Mouse (Mus musculus): ENCODE data around the gene Slco4a1.

The Slco4a1 gene

DNA sequence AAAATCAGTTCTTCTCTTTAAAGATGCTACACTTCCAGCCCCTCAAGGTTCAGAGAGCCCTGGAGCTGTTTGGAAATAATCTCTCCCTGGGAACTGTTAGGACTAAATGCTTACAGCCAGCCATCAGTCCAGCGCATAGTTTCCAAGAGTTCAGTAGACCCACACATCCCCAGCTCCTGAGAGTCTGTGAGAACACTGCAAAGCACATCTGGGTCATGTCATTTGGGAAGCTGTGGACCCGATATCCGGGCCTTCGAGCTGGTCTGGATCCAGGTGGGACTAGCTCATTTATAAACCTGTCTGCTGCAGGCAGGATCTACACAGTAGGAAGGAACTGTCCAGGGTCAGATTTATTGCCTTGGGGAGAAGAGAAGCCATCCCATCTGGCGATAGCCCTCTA is 54.8 kb downstream of the Slco4a1 start:
- DNase-seq, result no peak

DNA sequence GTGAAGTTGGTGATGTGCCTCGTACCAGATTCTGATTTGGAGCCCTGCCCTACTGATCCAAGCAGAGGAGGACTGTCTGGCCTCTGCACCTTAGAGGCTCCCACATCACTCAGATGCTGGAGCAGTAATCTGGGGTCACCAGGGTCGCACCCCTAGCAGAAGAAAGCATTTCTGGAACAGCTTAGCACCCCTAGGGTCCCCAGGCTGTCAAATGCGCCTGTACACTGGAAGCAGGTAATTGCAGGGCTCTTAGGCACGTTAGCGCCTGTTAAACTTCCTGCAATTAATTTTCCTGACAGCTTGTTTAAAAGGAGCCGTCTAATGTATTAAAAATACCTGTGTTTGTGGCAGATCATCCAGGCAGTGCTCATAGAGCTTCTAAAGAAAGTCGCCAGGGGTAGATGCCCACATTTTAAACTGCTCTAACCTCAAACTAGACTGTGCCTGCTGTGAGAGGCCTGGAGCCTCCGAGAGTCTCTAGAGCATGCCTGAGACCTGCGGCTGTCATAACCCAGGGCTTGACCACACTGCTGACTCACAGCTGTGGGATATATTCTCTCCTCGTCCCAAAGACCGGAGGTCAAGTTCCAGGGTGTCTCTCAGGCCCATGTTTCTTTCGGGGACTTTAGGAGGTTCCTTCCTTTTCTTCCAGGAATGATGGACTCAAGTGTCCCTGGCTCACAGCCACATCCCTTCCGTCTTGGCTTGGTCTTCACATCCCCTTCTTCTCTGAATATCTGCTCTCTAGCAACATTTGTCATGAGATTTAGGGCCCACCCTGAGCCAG is 56.0 kb downstream of the Slco4a1 start:
- peak; percentile 60 for DNase-seq

- DNase-seq, result no peak
Measured at GRCm38 (mm10) chr2:180513019-180513418, 57.0 kb downstream of the Slco4a1 start.

DNA sequence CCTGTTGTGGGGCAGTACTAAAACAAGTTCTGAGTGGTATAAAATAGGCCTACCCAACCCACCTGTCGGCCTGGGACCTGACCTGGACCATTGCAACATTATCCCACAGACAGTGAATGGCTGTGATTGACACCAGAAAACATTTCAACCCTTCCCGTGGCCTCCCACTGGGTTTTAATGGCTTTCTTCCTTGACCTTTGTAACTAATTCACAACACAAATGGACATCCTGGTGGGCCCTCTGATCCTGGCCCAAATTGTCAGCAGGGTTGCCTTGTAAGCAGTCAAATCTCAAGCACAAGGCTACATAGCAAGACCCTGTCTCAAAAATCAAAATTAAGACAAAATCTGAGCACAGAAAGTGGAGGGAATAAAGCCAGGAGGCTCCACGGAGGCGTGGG is 57.8 kb downstream of the Slco4a1 start:
- no peak for DNase-seq

GRCm38 (mm10) chr2:180521437-180522221 is 65.6 kb downstream of the Slco4a1 start:
- DNase-seq, result no peak

DNA sequence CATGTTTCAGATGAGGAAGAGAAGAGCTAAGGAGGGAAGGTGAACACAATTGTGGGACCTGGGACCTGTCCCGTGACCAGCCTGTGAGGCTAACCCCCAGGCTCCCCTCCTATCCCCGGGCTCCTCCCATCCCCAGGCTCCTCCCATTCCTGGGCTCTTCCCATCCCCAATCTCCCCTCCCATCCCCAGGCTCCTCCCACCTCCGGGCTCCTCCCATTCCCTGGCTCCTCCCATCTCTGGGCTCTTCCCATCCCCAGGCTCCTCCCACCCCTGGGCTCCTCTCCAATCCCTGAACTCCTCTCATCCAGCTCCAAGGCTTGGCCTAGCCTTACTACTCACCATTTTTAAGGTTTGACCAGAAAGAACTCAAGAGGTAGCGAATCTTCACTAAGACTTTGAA is 66.8 kb downstream of the Slco4a1 start:
- DNase-seq, result no peak
